Mouse (Mus musculus): ENCODE measurements around the gene Tmem265. TPM values are rescaled to one million over a fixed set of nuclear protein-coding genes. Genes with fewer than 3 reads are reported as not detected.

Tmem265 gene
- polyA plus RNA-seq, 1 experiment = not detected

- no peak overlapping the region for H3K27ac ChIP-seq (ENCODE audit: insufficient read depth, low read length)
- H3K4me1 ChIP-seq (ENCODE audit: control insufficient read depth, insufficient read depth, low read length) = no peaks in the 10 kb centered on the region; the same call in none of the 2 replicates
- DNase-seq = no peak
- H3K4me3 ChIP-seq (replicated peaks; ENCODE audit: insufficient read depth, low read depth, low read length) = no peak overlapping the region
- H3K27me3 ChIP-seq (ENCODE audit: control insufficient read depth, insufficient read depth, low read length) = no peaks in the 10 kb centered on the region
- WGBS = 95% methylated on average over 29 of the region's 29 CpGs
- TF ChIP-seq POLR2A (IDR thresholded peaks at IDR 0.05; ENCODE audit: borderline replicate concordance, insufficient read depth, low read length) = no peak
- TF ChIP-seq CTCF (IDR thresholded peaks at IDR 0.05; ENCODE audit: borderline replicate concordance, insufficient read depth, low read depth, low read length) = no peak
These were observed 49.8 kb downstream of the Tmem265 start for GRCm38 (mm10) chr7:127611011-127611410.

GRCm38 (mm10) chr7:127611561-127611960 lies 50.4 kb downstream of the Tmem265 start:
- Histone ChIP-seq H3K27ac (ENCODE audit: insufficient read depth, low read length) (no peak overlapping the region), H3K4me1 (ENCODE audit: control insufficient read depth, insufficient read depth, low read length) (peaks cover 2% of the 10 kb centered on the region), H3K4me3 (replicated peaks; ENCODE audit: insufficient read depth, low read depth, low read length) (no peak overlapping the region), H3K27me3 (ENCODE audit: control insufficient read depth, insufficient read depth, low read length) (no peaks in the 10 kb centered on the region)
- TF ChIP-seq POLR2A (IDR thresholded peaks at IDR 0.05; ENCODE audit: borderline replicate concordance, insufficient read depth, low read length) (no peak), CTCF (IDR thresholded peaks at IDR 0.05; ENCODE audit: borderline replicate concordance, insufficient read depth, low read depth, low read length) (no peak)
- peak in 1 of 2 experiments; percentile 9 for DNase-seq
- 95% methylated on average over 26 of the region's 26 CpGs for WGBS

- TF ChIP-seq CTCF (IDR thresholded peaks at IDR 0.05; ENCODE audit: borderline replicate concordance, insufficient read depth, low read depth, low read length) (no peak), POLR2A (IDR thresholded peaks at IDR 0.05; ENCODE audit: borderline replicate concordance, insufficient read depth, low read length) (no peak)
- no peak overlapping the region for H3K4me3 ChIP-seq (replicated peaks; ENCODE audit: insufficient read depth, low read depth, low read length)
- no peaks in the 10 kb centered on the region for H3K27me3 ChIP-seq (ENCODE audit: control insufficient read depth, insufficient read depth, low read length)
- DNase-seq = no peak
- WGBS = 64% methylated on average over 8 of the region's 8 CpGs
- H3K4me1 ChIP-seq (ENCODE audit: control insufficient read depth, insufficient read depth, low read length) = peaks cover 2% of the 10 kb centered on the region
- no peak overlapping the region for H3K27ac ChIP-seq (ENCODE audit: insufficient read depth, low read length)
These were observed 52.3 kb downstream of the Tmem265 start for GRCm38 (mm10) chr7:127613501-127613900.

GRCm38 (mm10) chr7:127614091-127614490 lies 52.9 kb downstream of the Tmem265 start:
- 10% methylated on average over 8 of the region's 8 CpGs for WGBS
- Histone ChIP-seq H3K4me1 (ENCODE audit: control insufficient read depth, insufficient read depth, low read length) (peaks cover 2% of the 10 kb centered on the region), H3K4me3 (replicated peaks; ENCODE audit: insufficient read depth, low read depth, low read length) (peak overlapping the region; percentile 98), H3K27ac (ENCODE audit: insufficient read depth, low read length) (no peak overlapping the region), H3K27me3 (ENCODE audit: control insufficient read depth, insufficient read depth, low read length) (no peaks in the 10 kb centered on the region)
- no peak for TF ChIP-seq POLR2A (IDR thresholded peaks at IDR 0.05; ENCODE audit: borderline replicate concordance, insufficient read depth, low read length)
- TF ChIP-seq CTCF (IDR thresholded peaks at IDR 0.05; ENCODE audit: borderline replicate concordance, insufficient read depth, low read depth, low read length) = no peak
- no peak for DNase-seq

- peak overlapping the region; percentile 98 for H3K4me3 ChIP-seq (replicated peaks; ENCODE audit: insufficient read depth, low read depth, low read length)
- H3K27ac ChIP-seq (ENCODE audit: insufficient read depth, low read length) = no peak overlapping the region
- H3K27me3 ChIP-seq (ENCODE audit: control insufficient read depth, insufficient read depth, low read length) = no peaks in the 10 kb centered on the region
- no peak for TF ChIP-seq POLR2A (IDR thresholded peaks at IDR 0.05; ENCODE audit: borderline replicate concordance, insufficient read depth, low read length)
- no peak for TF ChIP-seq CTCF (IDR thresholded peaks at IDR 0.05; ENCODE audit: borderline replicate concordance, insufficient read depth, low read depth, low read length)
- peaks cover 2% of the 10 kb centered on the region for H3K4me1 ChIP-seq (ENCODE audit: control insufficient read depth, insufficient read depth, low read length)
- DNase-seq = peak in 1 of 2 experiments; percentile 51
- WGBS = under 1% methylated on average over 43 of the region's 44 CpGs
These were observed 53.3 kb downstream of the Tmem265 start for GRCm38 (mm10) chr7:127614511-127614890.

- Histone ChIP-seq H3K4me3 (replicated peaks; ENCODE audit: insufficient read depth, low read depth, low read length) (peak within 1 kb of the TSS; percentile 98), H3K27ac (ENCODE audit: insufficient read depth, low read length) (peak within 1 kb of the TSS; percentile 83), H3K27me3 (ENCODE audit: control insufficient read depth, insufficient read depth, low read length) (no peaks in the 10 kb centered on the region), H3K4me1 (ENCODE audit: control insufficient read depth, insufficient read depth, low read length) (peaks cover 2% of the 10 kb centered on the region)
- TF ChIP-seq POLR2A (IDR thresholded peaks at IDR 0.05; ENCODE audit: borderline replicate concordance, insufficient read depth, low read length) = peak; percentile 27; the same call in 1 of the 2 replicates
- no peak for TF ChIP-seq CTCF (IDR thresholded peaks at IDR 0.05; ENCODE audit: borderline replicate concordance, insufficient read depth, low read depth, low read length)
- WGBS = under 1% methylated on average over 48 of the region's 50 CpGs
- peak; percentile 80 for DNase-seq
These were observed 54.0 kb downstream of the Tmem265 start, which contains the start of gene Zfp629 for GRCm38 (mm10) chr7:127614891-127615843. Zfp629 (minus strand) TSS chr7:127615797.

GRCm38 (mm10) chr7:127616336-127616735 lies 55.1 kb downstream of the Tmem265 start:
- H3K4me3 ChIP-seq (replicated peaks; ENCODE audit: insufficient read depth, low read depth, low read length) = no peak overlapping the region
- peaks cover 2% of the 10 kb centered on the region for H3K4me1 ChIP-seq (ENCODE audit: control insufficient read depth, insufficient read depth, low read length)
- WGBS = 29% methylated on average over 1 of the region's 1 CpGs
- H3K27ac ChIP-seq (ENCODE audit: insufficient read depth, low read length) = no peak overlapping the region
- DNase-seq = no peak
- H3K27me3 ChIP-seq (ENCODE audit: control insufficient read depth, insufficient read depth, low read length) = no peaks in the 10 kb centered on the region
- TF ChIP-seq CTCF (IDR thresholded peaks at IDR 0.05; ENCODE audit: borderline replicate concordance, insufficient read depth, low read depth, low read length) = no peak
- TF ChIP-seq POLR2A (IDR thresholded peaks at IDR 0.05; ENCODE audit: borderline replicate concordance, insufficient read depth, low read length) = no peak

Other genes with a start within 250 kb of the Tmem265 start
- gene Zfp768, start 215.8 kb upstream of the Tmem265 start, polyA plus RNA-seq (2012; rRNA removed) = 21.2 TPM in 2 replicates
- 8.2 and 8.6 TPM in 2 replicates for gene Zfp747, start 185.3 kb upstream of the Tmem265 start, polyA plus RNA-seq (2012; rRNA removed)
- gene 9130019O22Rik, start 174.2 kb upstream of the Tmem265 start, polyA plus RNA-seq (2012; rRNA removed) = 3.9 and 4.4 TPM in 2 replicates
- gene E430018J23Rik, start 167.8 kb upstream of the Tmem265 start, polyA plus RNA-seq (2012; rRNA removed) = 4.8 and 5.9 TPM in 2 replicates
- gene Zfp764, start 154.6 kb upstream of the Tmem265 start, polyA plus RNA-seq (2012; rRNA removed) = 4.0 and 4.3 TPM in 2 replicates
- gene Zfp688, start 139.3 kb upstream of the Tmem265 start, polyA plus RNA-seq (2012; rRNA removed) = 19.3 and 20.6 TPM in 2 replicates
- 6.8 and 6.9 TPM in 2 replicates for gene Zfp689, start 112.2 kb upstream of the Tmem265 start, polyA plus RNA-seq (2012; rRNA removed)
- gene Prr14, start 101.8 kb upstream of the Tmem265 start, polyA plus RNA-seq (2012; rRNA removed) = 57.9 and 66.1 TPM in 2 replicates
- 35.5 and 37.2 TPM in 2 replicates for gene Fbrs, start 82.2 kb upstream of the Tmem265 start, polyA plus RNA-seq (2012; rRNA removed)
- gene Srcap, start 49.4 kb upstream of the Tmem265 start, polyA plus RNA-seq (2012; rRNA removed) = 32.2 and 36.2 TPM in 2 replicates
- gene Gm42715, start 41.8 kb upstream of the Tmem265 start, polyA plus RNA-seq (2012; rRNA removed) = 18.6 and 19.5 TPM in 2 replicates
- 159 and 161 TPM in 2 replicates for gene Phkg2, start 11.9 kb downstream of the Tmem265 start, polyA plus RNA-seq (2012; rRNA removed)
- 10.1 and 12.2 TPM in 2 replicates for gene Ccdc189, start 27.2 kb downstream of the Tmem265 start, polyA plus RNA-seq (2012; rRNA removed)
- 53.7 and 56.2 TPM in 2 replicates for gene Rnf40, start 27.4 kb downstream of the Tmem265 start, polyA plus RNA-seq (2012; rRNA removed)
- gene Zfp629, start 54.4 kb downstream of the Tmem265 start, polyA plus RNA-seq (2012; rRNA removed) = 22.4 and 22.7 TPM in 2 replicates
- 33.3 and 36.1 TPM in 2 replicates for gene Bcl7c, start 147.5 kb downstream of the Tmem265 start, polyA plus RNA-seq (2012; rRNA removed)
- gene Ctf1, start 151.3 kb downstream of the Tmem265 start, polyA plus RNA-seq (2012; rRNA removed) = 6.4 and 6.5 TPM in 2 replicates
- gene Ctf2, start 170.8 kb downstream of the Tmem265 start, polyA plus RNA-seq (2012; rRNA removed) = not detected in 2 replicates
- 35.2 and 37.8 TPM in 2 replicates for gene Fbxl19, start 183.2 kb downstream of the Tmem265 start, polyA plus RNA-seq (2012; rRNA removed)
- 24.1 and 26.1 TPM in 2 replicates for gene Orai3, start 208.4 kb downstream of the Tmem265 start, polyA plus RNA-seq (2012; rRNA removed)
- 23.1 and 25.5 TPM in 2 replicates for gene Setd1a, start 215.3 kb downstream of the Tmem265 start, polyA plus RNA-seq (2012; rRNA removed)
- 0.46 and 0.47 TPM in 2 replicates for gene Gm49388, start 224.2 kb downstream of the Tmem265 start, polyA plus RNA-seq (2012; rRNA removed)
- 30.4 and 39.6 TPM in 2 replicates for gene Hsd3b7, start 239.2 kb downstream of the Tmem265 start, polyA plus RNA-seq (2012; rRNA removed)

Measured in cerebellum, adult 2 months (tissue).